Mouse (Mus musculus) Patski (cell line): Measurements from ENCODE around the gene Tmem175. TPM values are rescaled to one million over a fixed set of nuclear protein-coding genes. Genes with fewer than 3 reads are reported as not detected.

Experiments
- ATAC-seq: fragments of 100-300 bp; one replicate; pipeline ENCODE4 v1.8.0; 2021
- CTCF ChIA-PET: fragments of 350-600 bp; sonication (Branson Sonifier 250); formaldehyde crosslinking; loops from one replicate; lab custom pipeline; 2022; ENCODE audit warnings: inconsistent platforms; lab: Charles Lee
- POLR2A ChIA-PET: fragments of 350-600 bp; sonication (Branson Sonifier 250); formaldehyde crosslinking; loops from one replicate; lab custom pipeline; 2022; ENCODE audit warnings: antibody characterized with exemption, inconsistent platforms; lab: Charles Lee
- DNase-seq: peaks from one replicate; pipeline ENCODE4 v3.0.0-alpha.2; 2011; ENCODE audit warnings: low read depth, low spot score
- H3K27me3 ChIP-seq: fragments of 371-371 bp; one replicate; pipeline ENCODE4 v1.5.1; 2021
- CTCF ChIP-seq: fragments of 100-300 bp; IDR thresholded peaks from one replicate; pipeline ENCODE4 v1.5.1; 2021
- in situ Hi-C: fragments of 300-500 bp; cut with MboI; formaldehyde crosslinking; loops from 3 replicates; pipeline ENCODE4 v1.11.1; 2018; ENCODE audit warnings: low pct_unique_long_range_greater_than_20kb, mixed read lengths
- polyA plus RNA-seq: library from polyadenylated mRNA; unstranded; gene quantifications from one replicate; pipeline ENCODE4 v1.2.3, GENCODE M21; 2021

Gene Tmem175
- polyA plus RNA-seq, 1 experiment from 2014 or later: 37.2 TPM

GRCm38 (mm10) chr5:108671757-108672156, 42.2 kb downstream of the Tmem175 start:
- no peak for DNase-seq
- ATAC-seq: no peak
- no peak for TF ChIP-seq CTCF
- CTCF ChIA-PET: interaction anchor here (1.1 to 1.7 kb wide), 5 partner anchors 12 to 56 kb away, joined by 3 to 8 read pairs (median 5); no protein-coding TSS in a partner anchor
- H3K27me3 ChIP-seq: no peaks in the 10 kb centered on the region
- POLR2A ChIA-PET: interaction anchor here (1.3 kb wide), 1 partner anchor 22 kb away, joined by 5 read pairs; no protein-coding TSS in a partner anchor
- in situ Hi-C loops: loop anchor here (5.0 to 25.0 kb wide), 2 partner anchors 56 to 759 kb away; partner anchors contain the start of gene Rpl5

DNA sequence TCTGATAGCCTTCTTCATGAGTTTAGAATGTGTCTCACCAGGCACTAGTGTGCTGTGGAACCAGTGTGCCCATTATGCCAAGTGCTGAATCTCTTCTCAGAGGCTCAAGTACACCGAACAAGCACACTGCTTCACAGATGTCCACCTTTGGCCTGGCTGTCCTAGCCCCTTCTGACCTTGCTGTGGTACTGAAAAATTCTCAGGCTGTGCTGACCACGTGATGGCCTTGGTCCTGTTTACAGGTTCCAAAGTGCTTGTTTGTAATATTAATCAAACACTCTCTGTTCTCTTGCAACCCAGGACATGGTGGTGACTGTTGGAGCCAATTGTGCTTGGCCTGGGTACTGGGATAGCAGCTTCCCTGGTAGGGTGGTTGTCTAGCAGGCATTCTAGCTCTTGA, 45.1 kb downstream of the Tmem175 start:
- POLR2A ChIA-PET: no interaction called here
- ATAC-seq (no peak), DNase-seq (no peak)
- in situ Hi-C loops: loop anchor here (5.0 to 25.0 kb wide), 2 partner anchors 53 to 762 kb away; partner anchors contain the start of gene Rpl5
- CTCF ChIA-PET: interaction anchor here (0.9 to 2.5 kb wide), 4 partner anchors 9 to 52 kb away, joined by 3 to 6 read pairs (median 4); partner anchors contain the start of gene Fgfrl1
- TF ChIP-seq CTCF: no peak
- no peaks in the 10 kb centered on the region for H3K27me3 ChIP-seq

DNA sequence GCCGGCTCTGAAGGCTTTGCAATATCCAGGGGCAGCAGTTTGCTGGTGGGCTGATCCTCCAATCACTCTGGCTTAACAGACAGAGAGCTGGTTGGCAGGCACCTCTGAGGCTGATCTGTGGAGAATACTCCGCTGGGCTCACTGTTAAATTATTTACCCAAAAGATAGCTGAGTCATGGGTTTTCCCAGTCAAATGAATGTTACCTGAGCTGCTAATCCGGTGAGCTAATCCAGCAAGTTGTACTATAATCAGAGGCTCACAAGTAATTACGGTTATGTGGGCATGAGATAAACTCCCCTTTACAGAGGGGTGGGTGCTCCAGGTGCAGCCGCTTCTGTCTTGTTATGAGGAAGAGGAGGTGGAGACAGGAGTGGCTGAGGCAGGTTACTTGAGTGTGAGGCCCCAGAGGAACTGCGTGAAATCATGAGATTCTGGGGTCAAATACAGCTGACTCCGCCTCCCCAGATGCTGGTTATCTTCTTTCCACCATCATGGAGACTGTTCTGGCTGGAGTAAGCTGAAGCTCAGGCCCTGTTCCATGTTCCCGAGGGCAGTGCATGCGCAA, 45.8 kb downstream of the Tmem175 start, which contains the start of gene Slc26a1:
Gene Slc26a1 (minus strand): TSS at position 319 of the 566 bp plus-strand sequence.
- ChIA-PET POLR2A (no interaction called here), CTCF (interaction anchor here (0.8 to 2.5 kb wide), 5 partner anchors 8 to 51 kb away, joined by 3 to 6 read pairs (median 3); partner anchors contain the start of gene Fgfrl1)
- DNase-seq (no peak), ATAC-seq (peak; percentile 23)
- no peak for TF ChIP-seq CTCF
- H3K27me3 ChIP-seq: no peaks in the 10 kb centered on the region
- in situ Hi-C loops: no loop called here

- in situ Hi-C loops: no loop called here
- POLR2A ChIA-PET: interaction anchor here (1.3 kb wide), 1 partner anchor 8 kb away, joined by 3 read pairs; the partner anchor contains the start of gene Dgkq
- no peaks in the 10 kb centered on the region for H3K27me3 ChIP-seq
- no peak for TF ChIP-seq CTCF
- CTCF ChIA-PET: interaction anchor here (2.5 kb wide), 1 partner anchor 15 kb away, joined by 6 read pairs; the partner anchor contains the start of gene Fgfrl1
- ATAC-seq (no peak), DNase-seq (no peak)
Observed at GRCm38 (mm10) chr5:108676772-108677498, 47.4 kb downstream of the Tmem175 start.

DNA sequence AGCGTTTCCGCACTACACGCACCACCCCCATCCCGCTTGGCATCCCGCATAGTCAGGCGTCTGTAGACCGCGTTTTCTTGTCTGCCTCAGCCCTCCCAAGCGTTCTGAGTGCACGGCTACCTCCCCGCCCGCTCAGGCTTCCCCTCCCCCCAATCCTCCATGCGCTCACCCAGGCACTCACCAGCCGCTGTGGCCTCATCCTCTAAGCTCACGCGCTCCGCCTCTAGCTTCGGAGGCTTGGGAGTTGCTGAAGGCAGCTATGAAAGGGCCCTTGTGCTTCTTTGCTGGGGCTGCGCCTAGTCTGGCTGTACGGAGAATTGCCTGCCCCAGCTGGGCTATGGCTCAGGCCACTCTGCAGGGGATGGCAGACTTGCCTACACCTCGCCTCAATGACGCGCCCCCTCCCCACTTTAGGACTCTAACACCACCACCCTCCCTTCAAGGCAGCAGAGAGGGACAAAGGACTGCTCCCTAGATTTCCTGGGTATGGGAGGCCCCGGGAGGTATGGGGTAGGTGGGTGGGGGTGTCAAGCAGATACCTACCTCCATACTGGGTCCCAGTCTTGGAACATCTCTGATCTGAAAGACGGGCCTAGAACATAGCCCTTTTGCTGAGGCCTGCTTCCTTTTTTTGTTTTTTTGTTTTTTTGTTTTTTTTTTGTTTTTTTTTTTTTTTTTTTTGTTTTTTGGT, 48.2 kb downstream of the Tmem175 start:
- no peaks in the 10 kb centered on the region for H3K27me3 ChIP-seq
- ChIA-PET POLR2A (interaction anchor here (1.3 kb wide), 1 partner anchor 9 kb away, joined by 3 read pairs; the partner anchor contains the start of gene Dgkq), CTCF (interaction anchor here (2.5 kb wide), 1 partner anchor 49 kb away, joined by 6 read pairs; no protein-coding TSS in a partner anchor)
- in situ Hi-C loops: no loop called here
- no peak for DNase-seq
- no peak for TF ChIP-seq CTCF
- no peak for ATAC-seq

DNA sequence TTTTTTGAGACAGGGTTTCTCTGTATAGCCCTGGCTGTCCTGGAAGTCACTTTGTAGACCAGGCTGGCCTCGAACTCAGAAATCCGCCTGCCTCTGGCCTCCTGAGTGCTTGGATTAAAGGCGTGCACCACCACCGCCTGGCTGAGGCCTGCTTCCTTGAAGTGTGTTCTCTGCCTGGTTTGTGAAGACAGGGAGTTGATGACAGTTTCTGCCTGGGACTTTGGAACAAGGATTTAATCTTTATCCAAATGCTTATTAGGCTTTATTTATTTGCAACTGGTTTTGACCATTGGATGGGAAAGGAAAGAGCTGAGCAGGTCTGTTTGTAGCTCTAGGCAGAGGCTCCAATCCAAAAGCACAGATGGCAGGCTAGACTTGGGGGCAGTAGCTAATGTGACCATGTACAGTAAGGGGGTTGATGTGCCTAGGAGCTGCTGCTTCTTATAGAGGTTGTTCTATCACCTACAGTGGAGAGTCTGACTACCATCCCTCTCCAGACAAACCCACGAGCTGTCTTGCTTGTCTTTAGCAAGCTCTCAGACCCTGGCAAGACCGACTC, 48.8 kb downstream of the Tmem175 start:
- no peak for TF ChIP-seq CTCF
- ChIA-PET POLR2A (interaction anchor here (1.3 kb wide), 1 partner anchor 9 kb away, joined by 3 read pairs; the partner anchor contains the start of gene Dgkq), CTCF (interaction anchor here (1.3 to 3.6 kb wide), 4 partner anchors 9 to 48 kb away, joined by 3 to 20 read pairs (median 10); partner anchors contain the start of genes Dgkq and Fgfrl1)
- in situ Hi-C loops: no loop called here
- no peak for DNase-seq
- H3K27me3 ChIP-seq: no peaks in the 10 kb centered on the region
- ATAC-seq: no peak

DNA sequence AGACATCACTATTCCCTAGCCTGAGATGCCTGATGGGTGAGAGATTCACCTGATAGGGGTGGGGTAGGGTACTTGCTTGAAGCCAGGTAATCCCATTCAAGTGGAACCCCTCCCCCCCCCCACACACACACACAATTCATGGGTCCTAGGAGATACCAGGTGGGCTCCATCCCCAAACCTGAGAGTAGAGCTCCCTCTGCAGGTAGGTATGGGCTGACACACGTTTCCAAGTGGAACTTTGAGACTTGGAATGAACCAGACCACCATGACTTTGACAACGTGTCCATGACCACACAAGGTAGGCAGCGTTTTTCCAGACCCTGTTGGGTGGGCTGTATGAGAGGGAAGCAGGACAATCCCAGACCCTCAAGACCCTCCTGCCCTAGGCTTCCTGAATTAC, 50.3 kb downstream of the Tmem175 start:
- CTCF ChIA-PET: interaction anchor here (2.5 to 3.6 kb wide), 3 partner anchors 10 to 47 kb away, joined by 6 to 20 read pairs (median 15); partner anchors contain the start of genes Dgkq and Fgfrl1
- H3K27me3 ChIP-seq: no peaks in the 10 kb centered on the region
- POLR2A ChIA-PET: no interaction called here
- no peak for TF ChIP-seq CTCF
- ATAC-seq (no peak), DNase-seq (no peak)
- in situ Hi-C loops: no loop called here

DNA sequence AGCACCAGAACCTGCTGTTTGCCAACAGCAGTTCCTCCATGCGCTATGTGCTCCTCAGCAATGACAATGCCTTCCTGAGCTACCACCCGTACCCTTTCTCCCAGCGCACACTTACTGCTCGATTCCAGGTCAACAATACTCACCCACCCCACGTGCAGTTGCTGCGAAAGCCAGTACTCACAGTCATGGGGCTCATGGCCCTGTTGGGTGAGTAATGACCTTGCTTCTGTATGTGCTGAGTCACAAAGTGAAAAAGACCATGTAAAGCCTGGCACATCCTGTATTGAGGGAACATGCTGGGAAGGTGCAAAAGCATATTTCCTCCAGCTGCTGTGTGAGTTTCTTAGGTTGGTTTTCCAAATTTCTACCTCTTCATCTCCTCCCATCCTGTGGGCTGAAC, 51.3 kb downstream of the Tmem175 start:
- DNase-seq (no peak), ATAC-seq (peak; percentile 59)
- no peak for TF ChIP-seq CTCF
- POLR2A ChIA-PET: no interaction called here
- CTCF ChIA-PET: interaction anchor here (2.7 to 3.6 kb wide), 2 partner anchors 11 kb away, joined by 15 to 20 read pairs; partner anchors contain the start of genes Dgkq and Fgfrl1
- no peaks in the 10 kb centered on the region for H3K27me3 ChIP-seq
- in situ Hi-C loops: no loop called here

DNA sequence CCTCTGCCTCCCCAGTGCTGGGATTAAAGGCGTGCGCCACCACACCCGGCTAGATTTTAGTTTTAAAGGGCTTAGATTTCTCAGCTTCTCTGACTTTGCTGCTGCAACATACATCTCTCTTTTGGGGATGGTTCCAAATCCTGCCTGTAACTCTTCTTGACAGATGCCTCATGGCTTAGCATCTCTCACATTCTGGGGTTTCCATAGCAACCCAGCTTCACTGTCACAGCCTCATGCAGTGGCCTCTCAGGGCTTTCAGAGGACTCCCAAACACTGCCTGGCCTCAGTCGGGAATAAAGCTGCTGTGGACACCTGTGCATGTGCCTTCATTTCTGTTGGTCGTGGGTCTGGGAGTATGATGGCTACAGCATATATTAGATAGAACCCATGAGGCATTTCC, 59.5 kb downstream of the Tmem175 start:
- ChIA-PET CTCF (interaction anchor here (1.6 kb wide), 1 partner anchor 18 kb away, joined by 4 read pairs; no protein-coding TSS in a partner anchor), POLR2A (no interaction called here)
- DNase-seq: no peak
- TF ChIP-seq CTCF: no peak
- in situ Hi-C loops: no loop called here
- no peak for ATAC-seq
- no peaks in the 10 kb centered on the region for H3K27me3 ChIP-seq
